Mouse (Mus musculus): Measurements from ENCODE around the gene Myo1d.

GRCm38 (mm10) chr11:80820085-80820484, 40.3 kb upstream of the Myo1d start:
- TF ChIP-seq EP300 (optimal IDR thresholded peaks at IDR 0.05): no peak
- TF ChIP-seq CTCF (IDR thresholded peaks at IDR 0.05; ENCODE audit: low read depth): no peak
